Mouse (Mus musculus): ENCODE data around the gene Cysrt1.

- TF ChIP-seq CTCF (IDR thresholded peaks at IDR 0.05; ENCODE audit: low read depth) (no peak), EP300 (IDR thresholded peaks at IDR 0.05; ENCODE audit: low read depth) (no peak)
Measured at GRCm38 (mm10) chr2:25221331-25221772, 20.9 kb downstream of the Cysrt1 start.
